Mouse (Mus musculus): Measurements from ENCODE around the gene Gm45716.

DNA sequence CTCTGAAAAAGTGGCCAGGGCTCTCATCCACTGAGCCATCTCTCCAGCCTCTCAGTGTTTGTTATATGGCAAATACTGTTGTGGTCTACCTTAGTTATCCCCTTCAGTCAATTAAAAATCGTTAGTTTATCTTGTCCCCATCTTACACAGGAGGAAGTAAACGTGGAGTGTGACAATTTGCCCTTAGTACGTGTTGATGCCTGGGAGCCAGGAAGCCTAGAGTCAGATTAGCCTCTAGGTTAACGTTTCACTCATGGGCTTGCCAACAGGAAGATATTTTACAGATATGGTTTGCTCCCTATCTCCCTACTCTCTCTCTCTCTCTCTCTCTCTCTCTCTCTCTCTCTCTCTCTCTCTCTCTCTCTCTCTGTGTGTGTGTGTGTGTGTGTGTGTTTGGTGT lies 95.7 kb downstream of the Gm45716 start:
- TF ChIP-seq CTCF (IDR thresholded peaks at IDR 0.05; ENCODE audit: low read depth) (no peak), EP300 (IDR thresholded peaks at IDR 0.05; ENCODE audit: low read depth) (no peak)
